Mouse (Mus musculus): ENCODE results near the gene Spag9.

GRCm38 (mm10) chr11:94035974-94036373 is 40.1 kb downstream of the Spag9 start:
- no peak for TF ChIP-seq TAL1 (IDR thresholded peaks at IDR 0.05; ENCODE audit: low read length)
- TF ChIP-seq GATA1 (IDR thresholded peaks at IDR 0.05; ENCODE audit: low read length) = no peak

Data from erythroblast, embryonic 14.5 days (primary cell).